Mouse (Mus musculus) layer of hippocampus, postnatal 10 days (tissue): ENCODE measurements at regions not wholly inside any gene's neighbourhood (a gene's known extent, or its start where the extent isn't known, plus 50 kb on each side); places are given as distances from the start of the nearest gene placed in this dataset.

Experiments
- DNase-seq, 2 experiments: peaks; one replicate each; pipeline ENCODE4 v3.0.0; 2021; ENCODE audit warnings: low spot score in 2 of 2

DNA sequence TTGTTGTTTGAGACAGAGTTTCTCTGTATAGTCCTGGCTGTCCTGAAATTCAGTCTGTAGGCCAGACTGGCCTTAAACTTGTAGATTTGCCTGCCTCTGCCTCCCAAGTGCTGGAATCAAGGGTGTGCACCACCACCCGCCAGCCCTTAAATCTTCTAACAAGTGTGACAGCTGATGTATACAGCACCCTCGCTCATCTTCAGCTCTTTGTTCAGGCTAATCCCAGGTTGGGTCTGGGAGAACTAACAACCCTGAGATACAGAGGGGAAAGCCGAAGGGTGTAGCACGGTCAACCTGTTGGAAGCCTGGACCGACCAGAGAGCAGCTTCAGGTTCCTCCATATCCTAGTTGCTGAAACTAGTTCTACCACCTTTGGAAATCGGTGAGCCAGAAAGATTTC, 99.0 kb downstream of the Tmem30b start:
- DNase-seq, result no peak

- no peak for DNase-seq
Measured at GRCm38 (mm10) chr12:73446148-73446547, 100.0 kb downstream of the Tmem30b start.

GRCm38 (mm10) chr12:73445562-73445961, 100.6 kb downstream of the Tmem30b start:
- DNase-seq, result no peak

GRCm38 (mm10) chr12:73445128-73445527, 101.1 kb downstream of the Tmem30b start:
- DNase-seq, result no peak

- no peak for DNase-seq
Measured at GRCm38 (mm10) chr12:73441326-73441725, 104.9 kb downstream of the Tmem30b start.

DNA sequence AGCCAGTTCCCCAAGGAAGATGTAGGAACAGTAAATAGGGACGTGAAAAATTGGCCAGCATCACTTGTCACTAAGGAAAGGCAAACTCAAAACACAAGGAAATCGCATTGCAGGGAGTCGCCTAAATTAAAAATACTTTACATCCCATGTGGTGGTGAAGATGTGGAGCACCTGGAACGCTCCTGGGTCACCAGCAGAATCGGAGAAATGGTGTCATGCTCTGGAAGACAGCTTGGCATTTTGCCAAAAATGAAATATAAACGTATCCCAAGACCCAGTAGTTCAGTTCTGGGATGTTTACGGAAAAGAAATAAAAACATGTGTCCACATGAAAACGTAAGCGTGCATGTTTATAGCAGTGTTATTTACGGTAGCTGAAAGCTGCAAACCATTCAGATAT, 111.5 kb downstream of the Tmem30b start:
- no peak for DNase-seq

DNA sequence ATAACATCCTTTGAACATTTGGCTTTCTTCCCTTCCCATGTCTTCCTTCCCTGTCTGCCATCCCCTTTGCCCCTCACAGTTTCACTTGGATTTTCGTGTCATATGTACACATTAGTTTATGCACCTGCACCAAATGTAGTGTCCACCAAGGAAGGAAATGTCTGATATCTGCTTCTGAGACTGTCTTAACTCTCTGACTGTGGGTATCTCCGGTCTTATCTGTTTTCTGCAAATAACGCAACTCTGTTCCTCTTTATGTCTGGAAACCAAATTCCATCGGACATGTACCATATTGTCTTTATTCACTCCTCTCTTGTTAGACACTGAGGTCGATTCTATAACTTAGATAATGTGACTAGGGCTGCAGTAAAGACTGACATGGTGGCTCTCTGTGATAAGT, 113.6 kb downstream of the Tmem30b start:
- DNase-seq, result no peak

DNA sequence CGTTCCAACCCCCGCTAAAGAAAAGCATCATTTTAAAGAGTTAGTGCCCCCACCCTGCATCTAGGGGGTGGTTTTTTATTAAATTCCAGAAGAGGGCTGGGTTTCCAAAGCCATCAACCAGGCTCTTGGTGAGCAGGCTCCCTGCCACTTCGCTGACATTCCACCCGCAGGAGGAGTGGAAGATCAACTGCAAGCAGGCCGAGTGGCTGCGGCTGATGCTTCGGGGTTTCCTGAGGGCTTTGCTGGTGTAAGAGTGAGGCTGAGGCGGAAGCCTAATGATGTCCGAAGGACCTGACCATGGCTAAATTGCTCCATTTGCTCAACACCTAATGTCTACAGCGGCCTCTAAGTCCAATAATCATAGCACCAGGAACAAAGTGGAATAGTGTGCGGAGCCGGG, 118.0 kb downstream of the Tmem30b start:
- no peak for DNase-seq

GRCm38 (mm10) chr12:73424814-73425213, 121.4 kb downstream of the Tmem30b start:
- DNase-seq, result no peak

DNA sequence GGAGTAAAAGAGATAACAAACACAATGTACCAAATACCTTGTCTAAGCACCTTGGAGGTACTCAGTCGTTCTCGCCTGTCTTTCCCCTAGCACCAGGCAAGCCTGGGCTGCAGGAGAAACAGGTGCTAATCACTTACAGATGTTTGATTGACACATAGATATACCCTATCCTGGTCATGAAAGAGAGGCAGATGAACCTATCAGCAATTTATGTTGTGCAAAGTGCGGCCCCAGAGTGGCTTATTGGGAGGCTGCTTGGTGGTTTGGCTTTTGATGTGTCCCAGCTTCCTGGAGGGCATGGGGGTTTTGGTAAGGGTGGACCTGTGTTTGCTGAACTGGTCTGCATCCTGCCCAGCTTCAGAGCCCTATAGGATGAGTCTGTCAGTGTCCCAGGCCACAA, 129.1 kb downstream of the Tmem30b start:
- no peak for DNase-seq

DNA sequence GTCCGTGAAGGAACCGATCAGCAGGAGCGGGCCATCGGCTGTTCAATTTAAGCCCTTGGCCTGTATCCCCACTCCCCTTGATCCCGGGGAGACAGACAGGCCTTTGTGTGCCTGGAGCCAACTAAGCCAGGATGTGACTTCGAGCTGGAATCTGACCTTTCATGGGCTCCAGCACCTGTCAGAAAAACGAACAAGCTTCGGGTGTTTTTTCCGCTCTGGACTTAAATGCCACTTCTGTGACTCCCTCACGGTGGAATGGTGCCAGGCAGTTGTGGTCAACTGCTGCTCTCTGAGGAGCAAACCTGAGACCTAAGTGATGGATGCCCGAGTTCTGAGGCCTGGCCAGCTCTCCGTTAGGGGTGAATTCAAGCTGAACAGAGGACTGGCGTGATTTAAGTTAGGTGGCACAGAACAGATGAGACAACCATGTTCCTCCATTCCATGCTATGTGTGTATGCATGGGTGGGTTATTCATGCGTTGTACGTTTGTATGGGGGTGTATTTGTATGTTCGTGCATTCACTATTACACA, 129.8 kb downstream of the Tmem30b start:
- DNase-seq, result no peak

- DNase-seq, result no peak
Measured at GRCm38 (mm10) chr12:73415856-73416366, 129.3 kb downstream of the Slc38a6 start.

GRCm38 (mm10) chr12:73413439-73414196, 127.0 kb downstream of the Slc38a6 start:
- no peak for DNase-seq

DNA sequence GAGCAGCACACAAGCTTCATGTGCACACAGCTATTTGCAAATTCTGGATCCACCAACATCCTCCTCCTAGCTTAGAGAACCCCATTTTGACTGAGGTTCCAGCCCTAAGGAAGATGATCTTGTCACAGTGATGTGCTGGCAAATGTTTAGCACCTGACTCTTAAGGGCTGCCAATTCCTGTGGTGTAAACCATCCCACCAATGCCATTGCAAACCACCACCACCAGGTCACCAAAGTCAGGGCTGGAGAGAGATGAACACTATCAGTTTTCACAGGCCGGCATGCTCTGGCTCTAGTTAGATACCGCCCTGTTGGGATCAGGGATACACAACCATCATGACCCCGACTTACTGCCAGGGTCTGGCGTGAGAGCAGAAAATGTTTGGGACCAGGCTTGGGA, 125.9 kb downstream of the Slc38a6 start:
- DNase-seq, result no peak

GRCm38 (mm10) chr12:73410924-73411323, 124.3 kb downstream of the Slc38a6 start:
- no peak for DNase-seq

DNA sequence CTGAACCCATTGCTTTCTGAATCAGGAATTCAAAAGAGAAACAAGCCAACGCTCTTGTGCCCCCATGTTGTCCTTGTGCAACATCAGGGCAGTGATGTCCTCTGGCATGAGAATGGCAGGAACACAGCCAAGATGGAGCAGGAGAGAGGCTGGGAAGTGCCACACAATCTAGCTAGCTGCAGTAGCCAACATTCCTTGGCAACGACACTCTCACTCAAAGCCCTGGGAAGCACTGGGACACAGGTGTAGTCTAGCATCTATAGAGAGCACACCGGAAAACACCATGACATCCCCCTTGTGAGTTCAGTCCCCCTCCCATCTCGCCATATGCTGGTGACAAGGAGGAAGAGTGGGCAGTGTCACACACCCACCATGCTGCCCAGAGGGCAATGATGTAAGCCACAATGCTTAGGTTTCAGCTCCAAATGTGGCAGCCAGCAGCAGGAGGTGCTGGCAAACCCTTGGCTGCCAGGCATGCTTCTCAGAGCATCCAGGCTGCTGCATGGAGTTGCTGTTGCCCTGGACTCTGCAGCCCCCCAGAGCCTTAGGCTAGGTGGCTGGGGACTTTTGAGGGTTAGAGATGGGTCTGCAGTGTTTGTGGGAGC, 123.0 kb downstream of the Slc38a6 start:
- DNase-seq, result no peak

- no peak for DNase-seq
Measured at GRCm38 (mm10) chr12:73408614-73409013, 122.0 kb downstream of the Slc38a6 start.

DNA sequence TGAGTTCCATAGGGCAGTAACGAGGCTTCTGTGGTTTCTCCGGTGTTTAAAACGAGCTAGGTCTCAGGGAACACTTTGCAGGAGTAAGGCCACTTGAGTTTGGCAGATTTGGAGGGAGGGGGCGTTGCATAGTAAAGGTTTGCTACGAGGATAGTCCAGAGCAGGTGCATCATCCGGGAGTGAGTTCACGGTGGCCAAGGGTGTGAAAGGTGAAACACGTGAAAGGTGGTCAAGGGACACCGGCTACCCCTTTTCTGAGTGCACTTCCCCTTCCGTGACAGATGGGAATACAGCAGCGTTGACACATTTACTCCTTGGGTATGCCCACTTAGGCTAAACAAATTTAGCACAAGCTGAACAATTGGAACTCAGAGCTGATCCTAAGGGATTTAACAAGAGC, 121.6 kb downstream of the Slc38a6 start:
- no peak for DNase-seq

GRCm38 (mm10) chr12:73406556-73407087, 120.0 kb downstream of the Slc38a6 start:
- peak in 1 of 2 experiments; percentile 7 for DNase-seq

DNA sequence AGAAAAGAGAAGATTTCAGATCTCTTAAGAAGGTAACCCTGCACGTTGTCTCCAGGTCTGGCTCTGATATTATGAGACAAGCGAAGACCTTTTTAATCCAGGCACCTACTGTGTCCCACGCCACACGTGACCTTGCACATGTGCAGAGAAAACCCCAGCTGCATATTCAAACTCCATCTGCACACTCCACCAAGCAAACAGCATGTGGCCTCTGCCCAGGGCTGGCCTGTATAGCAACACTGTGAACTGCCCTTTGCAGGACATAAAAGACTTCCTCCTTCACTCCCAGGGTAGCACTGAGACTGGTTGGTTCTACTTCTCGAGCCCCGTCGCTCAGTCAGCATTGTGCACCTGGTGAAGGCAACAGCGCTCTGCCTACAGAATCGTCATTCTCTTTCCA, 119.0 kb downstream of the Slc38a6 start:
- DNase-seq, result peak in 1 of 2 experiments; percentile 5

DNA sequence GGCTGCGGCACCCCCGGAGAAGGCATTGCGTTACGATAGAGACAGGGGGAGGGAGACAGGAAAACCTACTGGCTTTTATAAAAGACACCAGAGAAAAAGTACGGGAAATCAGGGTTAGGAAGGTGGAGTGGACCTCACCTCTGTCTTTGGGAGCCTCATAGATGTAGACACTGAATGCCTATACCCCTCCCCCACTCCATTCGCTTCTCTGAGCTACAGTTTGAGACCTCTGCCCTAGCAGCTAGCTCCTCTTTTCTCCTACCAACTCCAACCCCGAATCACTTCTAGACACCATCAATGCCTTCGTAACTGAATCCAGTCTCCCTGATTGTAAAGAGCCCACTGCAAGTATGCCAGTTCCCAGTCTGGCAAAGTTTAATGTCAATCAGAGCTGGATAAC, 118.5 kb downstream of the Slc38a6 start:
- DNase-seq, result no peak

GRCm38 (mm10) chr12:73403906-73404474, 117.4 kb downstream of the Slc38a6 start:
- no peak for DNase-seq
